Mouse (Mus musculus): ENCODE measurements at regions not wholly inside any gene's neighbourhood (a gene's known extent, or its start where the extent isn't known, plus 50 kb on each side); places are given as distances from the start of the nearest gene placed in this dataset.

- Histone ChIP-seq H3K27ac (no peak overlapping the region), H3K4me1 (no peaks in the 10 kb centered on the region), H3K36me3 (no peaks in the 10 kb centered on the region), H3K4me3 (replicated peaks) (no peak overlapping the region), H3K27me3 (replicated peaks) (no peaks in the 10 kb centered on the region), H3K9me3 (no peaks in the 10 kb centered on the region), H3K4me2 (no peak overlapping the region), H3K9ac (no peak overlapping the region)
- no peak for ATAC-seq (ENCODE audit: insufficient read depth, low FRiP score, low read depth)
- 54% methylated on average over 5 of the region's 5 CpGs for WGBS
Measured at GRCm38 (mm10) chrX:11905231-11905630, 254.9 kb downstream of the Bcor start.

GRCm38 (mm10) chrX:11907167-11907566 is 253.0 kb downstream of the Bcor start:
- no peak overlapping the region for H3K4me2 ChIP-seq
- no peak overlapping the region for H3K4me3 ChIP-seq (replicated peaks)
- no peak overlapping the region for H3K9ac ChIP-seq
- peak; percentile 60 for ATAC-seq (ENCODE audit: insufficient read depth, low FRiP score, low read depth)
- 68% methylated on average over 6 of the region's 6 CpGs for WGBS
- no peaks in the 10 kb centered on the region for H3K4me1 ChIP-seq
- H3K36me3 ChIP-seq = no peaks in the 10 kb centered on the region
- no peaks in the 10 kb centered on the region for H3K9me3 ChIP-seq
- no peaks in the 10 kb centered on the region for H3K27me3 ChIP-seq (replicated peaks)
- no peak overlapping the region for H3K27ac ChIP-seq

- Histone ChIP-seq H3K27me3 (replicated peaks) (no peaks in the 10 kb centered on the region), H3K36me3 (no peaks in the 10 kb centered on the region), H3K4me1 (no peaks in the 10 kb centered on the region), H3K9me3 (no peaks in the 10 kb centered on the region), H3K27ac (no peak overlapping the region), H3K4me3 (replicated peaks) (no peak overlapping the region), H3K9ac (no peak overlapping the region), H3K4me2 (no peak overlapping the region)
- ATAC-seq (ENCODE audit: insufficient read depth, low FRiP score, low read depth) = no peak
- 79% methylated on average over 10 of the region's 10 CpGs for WGBS
Measured at GRCm38 (mm10) chrX:11915984-11916383, 244.2 kb downstream of the Bcor start.

GRCm38 (mm10) chrX:11920231-11920630 is 239.9 kb downstream of the Bcor start:
- no peak overlapping the region for H3K4me3 ChIP-seq (replicated peaks)
- no peaks in the 10 kb centered on the region for H3K36me3 ChIP-seq
- ATAC-seq (ENCODE audit: insufficient read depth, low FRiP score, low read depth) = no peak
- no peaks in the 10 kb centered on the region for H3K9me3 ChIP-seq
- WGBS = 62% methylated on average over 2 of the region's 2 CpGs
- H3K27ac ChIP-seq = no peak overlapping the region
- no peaks in the 10 kb centered on the region for H3K4me1 ChIP-seq
- H3K27me3 ChIP-seq (replicated peaks) = no peaks in the 10 kb centered on the region
- H3K4me2 ChIP-seq = no peak overlapping the region
- no peak overlapping the region for H3K9ac ChIP-seq

- ATAC-seq (ENCODE audit: insufficient read depth, low FRiP score, low read depth) = peak; percentile 35; the same call in 1 of the 2 replicates
- no peaks in the 10 kb centered on the region for H3K4me1 ChIP-seq
- no peak overlapping the region for H3K4me2 ChIP-seq
- no peaks in the 10 kb centered on the region for H3K27me3 ChIP-seq (replicated peaks)
- no peak overlapping the region for H3K4me3 ChIP-seq (replicated peaks)
- H3K9me3 ChIP-seq = no peaks in the 10 kb centered on the region
- no peak overlapping the region for H3K9ac ChIP-seq
- WGBS = 72% methylated on average over 3 of the region's 3 CpGs
- H3K36me3 ChIP-seq = no peaks in the 10 kb centered on the region
- H3K27ac ChIP-seq = no peak overlapping the region
Measured at GRCm38 (mm10) chrX:11924639-11925302, 235.4 kb downstream of the Bcor start.

GRCm38 (mm10) chrX:11926868-11927535 is 233.2 kb downstream of the Bcor start:
- Histone ChIP-seq H3K36me3 (no peaks in the 10 kb centered on the region), H3K4me3 (replicated peaks) (no peak overlapping the region), H3K4me2 (no peak overlapping the region), H3K9me3 (no peaks in the 10 kb centered on the region), H3K4me1 (no peaks in the 10 kb centered on the region), H3K27me3 (replicated peaks) (no peaks in the 10 kb centered on the region), H3K9ac (no peak overlapping the region), H3K27ac (no peak overlapping the region)
- 35% methylated on average over 10 of the region's 10 CpGs for WGBS
- no peak for ATAC-seq (ENCODE audit: insufficient read depth, low FRiP score, low read depth)

GRCm38 (mm10) chrX:11929448-11929847 is 230.7 kb downstream of the Bcor start:
- Histone ChIP-seq H3K4me1 (no peaks in the 10 kb centered on the region), H3K27me3 (replicated peaks) (no peaks in the 10 kb centered on the region), H3K9me3 (no peaks in the 10 kb centered on the region), H3K36me3 (no peaks in the 10 kb centered on the region), H3K4me2 (no peak overlapping the region), H3K27ac (no peak overlapping the region), H3K9ac (no peak overlapping the region), H3K4me3 (replicated peaks) (no peak overlapping the region)
- no peak for ATAC-seq (ENCODE audit: insufficient read depth, low FRiP score, low read depth)
- 57% methylated on average over 6 of the region's 6 CpGs for WGBS

- ATAC-seq (ENCODE audit: insufficient read depth, low FRiP score, low read depth) = no peak; the same call in 1 of the 2 replicates
Measured at GRCm38 (mm10) chrX:11931432-11931831, 228.7 kb downstream of the Bcor start.

GRCm38 (mm10) chrX:11935337-11935736 is 224.8 kb downstream of the Bcor start:
- H3K4me2 ChIP-seq = no peak overlapping the region
- H3K4me3 ChIP-seq (replicated peaks) = no peak overlapping the region
- no peak for ATAC-seq (ENCODE audit: insufficient read depth, low FRiP score, low read depth)
- no peaks in the 10 kb centered on the region for H3K27me3 ChIP-seq (replicated peaks)
- no peaks in the 10 kb centered on the region for H3K4me1 ChIP-seq
- no peak overlapping the region for H3K9ac ChIP-seq
- no peaks in the 10 kb centered on the region for H3K9me3 ChIP-seq
- no peak overlapping the region for H3K27ac ChIP-seq
- WGBS = 42% methylated on average over 5 of the region's 5 CpGs
- H3K36me3 ChIP-seq = no peaks in the 10 kb centered on the region

More at GRCm38 (mm10) chrX:11931432-11931831, 228.7 kb downstream of the Bcor start:
- Histone ChIP-seq H3K9me3 (no peaks in the 10 kb centered on the region), H3K27ac (no peak overlapping the region), H3K27me3 (replicated peaks) (no peaks in the 10 kb centered on the region), H3K9ac (no peak overlapping the region), H3K4me1 (no peaks in the 10 kb centered on the region), H3K4me3 (replicated peaks) (no peak overlapping the region), H3K36me3 (no peaks in the 10 kb centered on the region), H3K4me2 (no peak overlapping the region)
- whole genome bisulfite sequencing = 34% methylated on average over 9 of the region's 9 CpGs

GRCm38 (mm10) chrX:11940246-11940645 is 219.9 kb downstream of the Bcor start:
- H3K9ac ChIP-seq = no peak overlapping the region
- H3K36me3 ChIP-seq = no peaks in the 10 kb centered on the region
- no peak overlapping the region for H3K4me3 ChIP-seq (replicated peaks)
- 0 out of 2 replicates have a peak, but pooled peaks cover 3% of the 10 kb centered on the region for H3K27me3 ChIP-seq (replicated peaks)
- WGBS = 81% methylated on average over 2 of the region's 2 CpGs
- ATAC-seq (ENCODE audit: insufficient read depth, low FRiP score, low read depth) = no peak
- H3K9me3 ChIP-seq = no peaks in the 10 kb centered on the region
- no peak overlapping the region for H3K27ac ChIP-seq
- H3K4me1 ChIP-seq = no peaks in the 10 kb centered on the region
- H3K4me2 ChIP-seq = no peak overlapping the region

- H3K27me3 ChIP-seq (replicated peaks) = 0 out of 2 replicates have a peak, but pooled peaks cover 6% of the 10 kb centered on the region
- no peaks in the 10 kb centered on the region for H3K36me3 ChIP-seq
Measured at GRCm38 (mm10) chrX:11943367-11943766, 216.8 kb downstream of the Bcor start.

GRCm38 (mm10) chrX:11944574-11944973 is 215.6 kb downstream of the Bcor start:
- no peak overlapping the region for H3K9ac ChIP-seq
- no peaks in the 10 kb centered on the region for H3K36me3 ChIP-seq
- no peak for ATAC-seq (ENCODE audit: insufficient read depth, low FRiP score, low read depth)
- no peaks in the 10 kb centered on the region for H3K9me3 ChIP-seq
- H3K27me3 ChIP-seq (replicated peaks) = 0 out of 2 replicates have a peak, but pooled peaks cover 6% of the 10 kb centered on the region
- 22% methylated on average over 6 of the region's 6 CpGs for WGBS
- no peak overlapping the region for H3K4me2 ChIP-seq
- no peak overlapping the region for H3K27ac ChIP-seq
- no peaks in the 10 kb centered on the region for H3K4me1 ChIP-seq
- H3K4me3 ChIP-seq (replicated peaks) = no peak overlapping the region

More at GRCm38 (mm10) chrX:11943367-11943766, 216.8 kb downstream of the Bcor start:
- H3K9ac ChIP-seq = no peak overlapping the region
- 0 out of 2 replicates have a peak, but pooled peaks have one; percentile 50 for ATAC-seq (ENCODE audit: insufficient read depth, low FRiP score, low read depth)
- no peak overlapping the region for H3K27ac ChIP-seq
- H3K4me1 ChIP-seq = no peaks in the 10 kb centered on the region
- no peaks in the 10 kb centered on the region for H3K9me3 ChIP-seq
- 32% methylated on average over 10 of the region's 10 CpGs for WGBS
- H3K4me2 ChIP-seq = no peak overlapping the region
- H3K4me3 ChIP-seq (replicated peaks) = no peak overlapping the region
